Mouse (Mus musculus) limb, embryonic 14.5 days (tissue): ENCODE results near the gene Tmem131l. TPM values are rescaled to one million over a fixed set of nuclear protein-coding genes. Genes with fewer than 3 reads are reported as not detected.

ENCODE experiments used
- ATAC-seq: fragments of 200-750 bp; cut with Nextera tagmentation; 2 replicates; pipeline ENCODE4 v1.8.0; 2017; ENCODE audit warnings: low read depth, moderate number of reproducible peaks, moderate TSS enrichment; ENCODE audit not compliant: low FRiP score
- DNase-seq: peaks from one replicate; pipeline ENCODE4 v3.0.0-alpha.2; 2015; ENCODE audit warnings: low spot score
- H3K27ac ChIP-seq: fragments of 300-500 bp; sonication (generic); replicated peaks from 2 replicates; pipeline ENCODE4 v1.5.1; 2014; ENCODE audit warnings: low read depth, mild to moderate bottlenecking, low read length, moderate library complexity, mixed read lengths
- H3K27me3 ChIP-seq: fragments of 300-500 bp; sonication (generic); 2 replicates; pipeline ENCODE4 v1.6.1; 2014; ENCODE audit warnings: low read length, mixed read lengths; ENCODE audit not compliant: control insufficient read depth, insufficient read depth
- H3K36me3 ChIP-seq: fragments of 300-500 bp; sonication (generic); 2 replicates; pipeline ENCODE4 v1.6.1; 2014; ENCODE audit warnings: mild to moderate bottlenecking, low read length, moderate library complexity, mixed read lengths; ENCODE audit not compliant: control insufficient read depth, insufficient read depth
- H3K4me1 ChIP-seq: fragments of 300-500 bp; sonication (generic); 2 replicates; pipeline ENCODE4 v1.6.1; 2014; ENCODE audit warnings: antibody characterized with exemption, low read length, mixed read lengths; ENCODE audit not compliant: control insufficient read depth, insufficient read depth
- H3K4me2 ChIP-seq: fragments of 300-500 bp; sonication (generic); replicated peaks from 2 replicates; pipeline ENCODE4 v1.6.1; 2014; ENCODE audit warnings: low read depth, mild to moderate bottlenecking, low read length, moderate library complexity; ENCODE audit not compliant: severe bottlenecking
- H3K4me3 ChIP-seq: fragments of 300-500 bp; sonication (generic); replicated peaks from 2 replicates; pipeline ENCODE4 v1.5.1; 2014; ENCODE audit warnings: low read length
- H3K9ac ChIP-seq: fragments of 300-500 bp; sonication (generic); 2 replicates; pipeline ENCODE4 v1.6.1; 2014; ENCODE audit warnings: mild to moderate bottlenecking, low read depth, low read length, moderate library complexity; ENCODE audit not compliant: severe bottlenecking
- H3K9me3 ChIP-seq: fragments of 300-500 bp; sonication (generic); 2 replicates; pipeline ENCODE4 v1.6.1; 2016; ENCODE audit warnings: low read length; ENCODE audit not compliant: control insufficient read depth
- POLR2A ChIP-seq: fragments of 200-500 bp; IDR thresholded peaks from 2 replicates; pipeline ENCODE4 v1.8.0; 2012; ENCODE audit warnings: inconsistent platforms, mild to moderate bottlenecking, moderate library complexity, borderline replicate concordance; ENCODE audit not compliant: insufficient read depth, insufficient read length; ENCODE audit errors: extremely low read depth
- WGBS: fragments of 180-500 bp; shearing (Covaris S2); extraction: QIAGEN DNeasy Blood & Tissue Kit; methylation state at CpG from one replicate; pipeline ENCODE4 v1.1.7; 2014; 5-methylcytosine and 5-hydroxymethylcytosine counted together
- polyA plus RNA-seq, 2 experiments: library from polyadenylated mRNA; depleted of rRNA in 1 of 2; stranded (reverse) in 1 of 2; unstranded in 1 of 2; fragments of >200 nt; fragmentation: Nextera tagmentation in 1 of 2; extraction: Ambion mirVana in 1 of 2; gene quantifications; 2 replicates each; pipeline versions ENCODE4 v1.2.1 to v1.2.3; 2012 to 2014

Tmem131l gene
- polyA plus RNA-seq, 2 experiments = 52.4 to 59.8 TPM

DNA sequence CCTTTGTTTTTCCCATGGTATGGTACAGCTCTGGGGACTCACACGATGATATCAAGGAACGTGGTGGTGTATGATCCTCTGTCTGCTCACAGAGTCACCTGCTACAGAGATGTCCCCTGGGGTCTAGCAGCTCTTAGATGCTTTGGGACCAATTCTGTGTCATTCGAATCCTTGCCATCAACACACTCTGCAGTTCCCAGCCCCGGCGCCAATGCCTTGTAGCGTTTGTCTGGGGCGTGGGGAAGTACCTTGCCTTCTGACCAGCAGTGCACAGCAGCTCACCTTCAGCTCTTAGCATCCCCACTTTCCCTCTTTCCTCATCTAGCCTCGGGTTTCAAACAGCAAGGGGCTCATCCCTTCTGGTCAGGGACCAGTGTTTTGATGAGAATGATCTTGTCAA is 30.8 kb upstream of the Tmem131l start:
- no peaks in the 10 kb centered on the region for H3K4me1 ChIP-seq
- ATAC-seq (no peak), DNase-seq (no peak)
- no peak for TF ChIP-seq POLR2A
- no peaks in the 10 kb centered on the region for H3K36me3 ChIP-seq
- no peak overlapping the region for H3K4me2 ChIP-seq
- H3K27ac ChIP-seq = no peak overlapping the region
- H3K9ac ChIP-seq = no peak overlapping the region
- H3K4me3 ChIP-seq = no peak overlapping the region
- H3K9me3 ChIP-seq = no peaks in the 10 kb centered on the region
- no peaks in the 10 kb centered on the region for H3K27me3 ChIP-seq
- 82% methylated on average over 8 of the region's 8 CpGs for WGBS

DNA sequence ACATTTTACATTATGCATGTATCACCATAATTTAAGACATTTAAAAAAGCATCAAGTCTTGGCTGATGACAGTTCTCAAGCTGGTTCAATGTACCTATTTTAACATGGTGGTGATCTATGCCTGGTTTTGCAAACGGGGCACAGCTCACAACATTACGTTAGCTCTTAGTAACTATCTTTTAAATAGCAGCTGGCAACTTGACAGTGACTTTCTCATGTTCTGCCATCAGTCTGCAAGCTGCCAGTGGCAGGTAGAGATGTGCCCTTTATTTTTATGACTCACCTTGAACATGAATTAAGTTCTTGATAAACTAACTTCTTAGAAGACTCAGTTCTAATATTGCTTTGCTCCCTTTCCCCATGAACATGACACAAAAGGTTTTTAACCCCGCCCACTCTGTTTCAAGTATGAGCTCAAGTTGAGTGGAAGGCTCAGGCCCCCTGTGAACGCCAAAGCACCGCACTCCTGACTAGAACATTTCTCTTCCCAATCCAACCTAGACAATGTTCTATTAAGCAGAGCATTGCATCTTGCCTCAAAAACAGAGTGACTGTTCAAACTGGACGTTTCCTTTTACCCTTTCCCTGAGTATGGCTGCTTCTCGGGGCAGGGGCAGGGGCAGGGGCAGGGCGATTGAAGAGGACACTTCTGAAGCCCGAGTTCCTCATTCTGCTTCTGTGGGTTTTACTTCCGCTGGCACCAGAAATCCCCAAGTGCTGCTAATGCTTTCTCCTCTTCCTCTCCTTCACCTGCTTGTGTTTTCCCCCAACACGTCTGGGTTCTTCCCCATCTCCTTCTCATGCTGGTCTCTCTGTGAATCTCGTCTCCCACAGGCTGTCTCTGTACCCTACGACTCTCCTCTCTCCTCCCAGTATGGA is 29.1 kb upstream of the Tmem131l start:
- Histone ChIP-seq H3K4me1 (no peaks in the 10 kb centered on the region), H3K4me2 (no peak overlapping the region), H3K27me3 (no peaks in the 10 kb centered on the region), H3K4me3 (no peak overlapping the region), H3K27ac (no peak overlapping the region), H3K9me3 (no peaks in the 10 kb centered on the region), H3K9ac (no peak overlapping the region), H3K36me3 (no peaks in the 10 kb centered on the region)
- DNase-seq (no peak), ATAC-seq (no peak)
- 81% methylated on average over 13 of the region's 13 CpGs for WGBS
- TF ChIP-seq POLR2A = no peak

DNA sequence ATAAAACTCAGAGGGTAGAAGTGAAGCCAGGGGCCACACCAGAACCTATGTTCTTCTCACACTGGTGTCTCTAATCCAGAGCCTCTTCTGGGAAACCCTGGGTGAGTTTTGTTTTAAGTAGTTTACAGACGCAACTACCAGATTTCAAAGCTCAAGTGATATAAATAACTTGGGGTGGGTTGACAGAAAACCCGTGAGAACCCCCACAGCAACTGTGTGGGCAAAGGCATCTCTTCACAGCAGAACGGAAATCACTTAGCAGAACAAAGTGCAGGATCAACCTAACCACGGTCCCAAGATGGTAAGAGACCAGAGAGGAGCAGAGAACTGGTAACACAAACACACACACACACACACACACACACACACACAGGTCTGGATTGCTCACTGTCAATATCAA is 25.9 kb upstream of the Tmem131l start:
- 79% methylated on average over 4 of the region's 4 CpGs for WGBS
- ATAC-seq (no peak), DNase-seq (no peak)
- Histone ChIP-seq H3K9ac (no peak overlapping the region), H3K27me3 (no peaks in the 10 kb centered on the region), H3K4me1 (0 out of 2 replicates have a peak, but pooled peaks cover 2% of the 10 kb centered on the region), H3K9me3 (no peaks in the 10 kb centered on the region), H3K4me3 (no peak overlapping the region), H3K27ac (no peak overlapping the region), H3K4me2 (no peak overlapping the region), H3K36me3 (no peaks in the 10 kb centered on the region)
- no peak for TF ChIP-seq POLR2A

DNA sequence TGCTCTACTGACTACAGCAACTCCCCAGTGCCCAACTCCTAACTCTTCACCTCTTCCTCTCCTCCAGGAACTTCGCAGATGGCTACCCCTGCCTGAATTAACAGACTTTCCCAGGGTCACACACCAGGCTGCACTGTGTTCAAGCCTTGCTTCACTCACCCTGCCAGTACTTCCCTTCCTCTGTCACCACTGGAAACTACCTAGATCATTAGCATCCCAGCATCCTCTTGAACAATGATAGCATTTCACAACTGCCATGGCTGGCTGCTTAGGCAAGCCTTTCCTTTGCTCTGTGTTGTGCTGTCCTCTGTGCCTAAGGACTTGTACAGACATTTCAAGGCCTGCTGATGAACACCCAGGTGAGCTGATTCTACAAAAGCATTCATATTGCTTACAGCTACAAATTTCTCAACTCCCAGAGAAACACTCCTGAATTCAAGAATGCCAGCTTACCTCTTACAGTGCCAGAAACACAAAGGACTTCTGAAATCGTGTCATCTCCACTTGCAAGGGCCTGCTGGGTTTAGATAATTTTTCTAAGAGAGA is 23.5 kb upstream of the Tmem131l start:
- H3K27me3 ChIP-seq = no peaks in the 10 kb centered on the region
- no peak overlapping the region for H3K9ac ChIP-seq
- H3K9me3 ChIP-seq = no peaks in the 10 kb centered on the region
- no peak overlapping the region for H3K4me2 ChIP-seq
- no peak overlapping the region for H3K4me3 ChIP-seq
- H3K36me3 ChIP-seq = no peaks in the 10 kb centered on the region
- no peak for TF ChIP-seq POLR2A
- no peak overlapping the region for H3K27ac ChIP-seq
- H3K4me1 ChIP-seq = peaks cover 16% of the 10 kb centered on the region; the same call in 1 of the 2 replicates
- 81% methylated on average over 2 of the region's 2 CpGs for WGBS
- ATAC-seq (no peak), DNase-seq (no peak)

- Histone ChIP-seq H3K9ac (no peak overlapping the region), H3K36me3 (no peaks in the 10 kb centered on the region), H3K4me3 (no peak overlapping the region), H3K4me2 (no peak overlapping the region), H3K9me3 (no peaks in the 10 kb centered on the region), H3K4me1 (peaks cover 16% of the 10 kb centered on the region; the same call in 1 of the 2 replicates), H3K27ac (no peak overlapping the region), H3K27me3 (no peaks in the 10 kb centered on the region)
- no peak for DNase-seq
- ATAC-seq = peak; percentile 56; the same call in 1 of the 2 replicates
- TF ChIP-seq POLR2A = no peak
- 66% methylated on average over 13 of the region's 13 CpGs for WGBS
Observed at GRCm38 (mm10) chr3:84061523-84062453, 21.8 kb upstream of the Tmem131l start.
